Mouse (Mus musculus): Measurements from ENCODE around the gene Satb2. TPM values are rescaled to one million over a fixed set of nuclear protein-coding genes. Genes with fewer than 3 reads are reported as not detected.

The Satb2 gene
- polyA plus RNA-seq, 1 experiment: 1.8 TPM

DNA sequence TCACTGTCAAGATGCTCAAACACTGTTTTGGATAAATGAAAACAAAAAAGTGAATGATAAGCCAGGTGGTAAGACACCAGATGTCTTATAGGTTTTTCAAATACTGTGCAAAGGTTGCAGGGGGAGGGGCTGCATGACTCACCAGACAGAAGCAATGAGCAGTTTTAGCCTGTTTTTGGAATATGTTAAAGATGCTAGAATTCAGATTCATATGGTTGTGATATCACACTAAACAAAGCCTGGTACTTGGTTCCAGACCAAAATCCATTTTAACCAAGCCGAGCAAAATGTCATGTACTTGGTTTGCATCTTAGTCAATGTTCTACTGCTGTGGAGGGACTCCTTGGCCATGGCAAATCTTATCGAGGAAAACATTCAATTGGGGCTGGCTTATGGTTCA is 227.8 kb downstream of the Satb2 start:
- Histone ChIP-seq H3K36me3 (ENCODE audit: control insufficient read depth, insufficient read depth) (no peaks in the 10 kb centered on the region), H3K27me3 (ENCODE audit: control insufficient read depth, insufficient read depth, insufficient read length) (no peaks in the 10 kb centered on the region), H3K4me3 (no peak overlapping the region), H3ac (ENCODE audit: control insufficient read depth, insufficient read length) (no peak overlapping the region), H3K79me2 (ENCODE audit: control insufficient read depth, insufficient read depth) (no peaks in the 10 kb centered on the region), H3K4me2 (ENCODE audit: low read depth) (no peak overlapping the region)
- TF ChIP-seq POLR2A (IDR thresholded peaks at IDR 0.05; ENCODE audit: insufficient read length, low read depth): no peak
- no peak for TF ChIP-seq CEBPB (IDR thresholded peaks at IDR 0.05; ENCODE audit: insufficient read depth, poor library complexity, severe bottlenecking)
- no peak for TF ChIP-seq TCF3 (IDR thresholded peaks at IDR 0.05; ENCODE audit: insufficient read length, low read depth)
- TF ChIP-seq POLR2AphosphoS2 (IDR thresholded peaks at IDR 0.05; ENCODE audit: insufficient read length, low read depth): no peak
- TF ChIP-seq MAX (IDR thresholded peaks at IDR 0.05; ENCODE audit: low read depth): no peak
- TF ChIP-seq TCF12 (IDR thresholded peaks at IDR 0.05; ENCODE audit: insufficient read depth, poor library complexity, severe bottlenecking): no peak
- no peak for TF ChIP-seq USF1 (IDR thresholded peaks at IDR 0.05; ENCODE audit: low read depth)

DNA sequence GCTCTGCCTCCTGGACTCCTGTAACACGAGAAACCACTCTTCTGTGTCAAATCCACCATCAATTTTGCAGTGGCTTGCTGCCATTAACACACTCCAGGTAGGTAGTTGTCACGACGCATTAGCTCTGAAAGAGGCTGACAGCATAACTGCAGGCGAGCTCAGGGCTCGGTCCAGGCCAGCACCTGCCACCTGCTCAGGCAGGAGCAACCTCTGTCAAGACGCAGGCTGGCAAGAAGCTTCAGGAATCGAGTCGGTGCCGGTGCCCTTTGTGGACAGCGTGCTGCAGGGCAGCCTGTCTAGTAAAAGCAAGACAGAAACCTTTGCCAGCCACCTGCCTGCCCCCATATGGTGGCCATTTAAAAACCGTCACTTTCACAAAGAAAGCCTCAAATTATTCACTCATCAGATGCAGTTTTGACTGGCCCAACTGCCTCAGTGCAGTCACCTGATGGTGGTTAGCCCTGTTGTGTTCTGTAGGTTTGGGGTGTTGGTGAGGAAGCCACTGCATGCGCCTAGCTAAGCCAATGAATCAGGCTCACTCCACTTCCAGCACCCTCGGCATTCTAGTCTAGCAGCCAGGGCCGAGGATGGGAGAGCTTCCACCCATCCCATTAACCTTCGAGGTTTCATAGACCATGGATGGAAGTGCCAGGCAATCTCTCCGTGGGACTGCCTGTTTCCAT is 228.7 kb downstream of the Satb2 start:
- Histone ChIP-seq H3K4me3 (no peak overlapping the region), H3K27me3 (ENCODE audit: control insufficient read depth, insufficient read depth, insufficient read length) (no peaks in the 10 kb centered on the region), H3K79me2 (ENCODE audit: control insufficient read depth, insufficient read depth) (no peaks in the 10 kb centered on the region), H3K36me3 (ENCODE audit: control insufficient read depth, insufficient read depth) (no peaks in the 10 kb centered on the region), H3K4me2 (ENCODE audit: low read depth) (no peak overlapping the region), H3ac (ENCODE audit: control insufficient read depth, insufficient read length) (no peak overlapping the region)
- TF ChIP-seq POLR2A (IDR thresholded peaks at IDR 0.05; ENCODE audit: insufficient read length, low read depth): no peak
- TF ChIP-seq E2F4 (IDR thresholded peaks at IDR 0.05; ENCODE audit: insufficient read depth): no peak
- TF ChIP-seq MYOG (IDR thresholded peaks at IDR 0.05; ENCODE audit: control insufficient read depth in 1 of 3, insufficient read depth in 1 of 3, insufficient read length in 2 of 3, low read depth in 2 of 3): no peak
- TF ChIP-seq CEBPB (IDR thresholded peaks at IDR 0.05; ENCODE audit: insufficient read depth, poor library complexity, severe bottlenecking): no peak
- TF ChIP-seq TCF12 (IDR thresholded peaks at IDR 0.05; ENCODE audit: insufficient read depth, poor library complexity, severe bottlenecking): no peak
- no peak for TF ChIP-seq MYOD1 (IDR thresholded peaks at IDR 0.05; ENCODE audit: control insufficient read depth in 1 of 3, insufficient read length in 2 of 3, low read depth in 2 of 3)
- TF ChIP-seq TCF3 (IDR thresholded peaks at IDR 0.05; ENCODE audit: insufficient read length, low read depth): no peak
- no peak for TF ChIP-seq MAX (IDR thresholded peaks at IDR 0.05; ENCODE audit: low read depth)
- no peak for TF ChIP-seq SRF (IDR thresholded peaks at IDR 0.05; ENCODE audit: control insufficient read depth, insufficient read length, low read depth)
- TF ChIP-seq USF1 (IDR thresholded peaks at IDR 0.05; ENCODE audit: low read depth): no peak

DNA sequence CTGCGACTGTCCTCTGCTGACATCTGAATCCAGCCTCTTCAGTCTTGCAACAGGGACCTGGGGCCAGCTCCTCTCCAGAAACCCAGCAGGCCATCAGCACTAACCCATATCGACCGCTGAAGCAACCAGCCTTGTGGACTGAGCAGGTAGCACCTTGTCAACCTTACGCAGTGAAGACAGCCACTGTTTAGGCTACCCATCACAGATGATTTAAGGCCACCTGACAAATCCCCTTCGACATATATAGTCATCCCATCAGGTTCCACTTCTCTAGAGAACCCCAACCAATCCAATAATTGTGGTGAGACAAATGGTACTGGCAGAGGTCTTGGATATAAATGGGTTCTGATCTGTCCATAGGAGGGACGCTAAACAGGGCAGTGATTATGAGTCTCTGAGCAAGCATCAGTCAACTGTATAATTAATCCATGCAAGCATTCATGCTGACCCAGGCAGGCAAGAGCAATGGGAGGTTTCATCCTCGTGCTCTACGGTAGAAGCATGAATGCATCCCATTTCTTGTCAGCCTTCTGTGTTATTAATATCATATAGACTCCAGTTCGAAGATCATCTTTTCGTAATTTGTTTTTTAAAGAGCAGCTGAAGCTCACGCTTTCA is 229.5 kb downstream of the Satb2 start:
- no peaks in the 10 kb centered on the region for H3K79me2 ChIP-seq (ENCODE audit: control insufficient read depth, insufficient read depth)
- H3K4me2 ChIP-seq (ENCODE audit: low read depth): no peak overlapping the region
- no peaks in the 10 kb centered on the region for H3K27me3 ChIP-seq (ENCODE audit: control insufficient read depth, insufficient read depth, insufficient read length)
- no peak overlapping the region for H3K4me3 ChIP-seq
- no peaks in the 10 kb centered on the region for H3K36me3 ChIP-seq (ENCODE audit: control insufficient read depth, insufficient read depth)
- TF ChIP-seq E2F4 (IDR thresholded peaks at IDR 0.05; ENCODE audit: insufficient read depth) (no peak), USF1 (IDR thresholded peaks at IDR 0.05; ENCODE audit: low read depth) (no peak), POLR2AphosphoS2 (IDR thresholded peaks at IDR 0.05; ENCODE audit: insufficient read length, low read depth) (no peak), MYOG (IDR thresholded peaks at IDR 0.05; ENCODE audit: control insufficient read depth in 1 of 3, insufficient read depth in 1 of 3, insufficient read length in 2 of 3, low read depth in 2 of 3) (no peak), CEBPB (IDR thresholded peaks at IDR 0.05; ENCODE audit: insufficient read depth, poor library complexity, severe bottlenecking) (no peak), MAX (IDR thresholded peaks at IDR 0.05; ENCODE audit: low read depth) (no peak), REST (IDR thresholded peaks at IDR 0.05; ENCODE audit: insufficient read depth, insufficient read length) (no peak), TCF3 (IDR thresholded peaks at IDR 0.05; ENCODE audit: insufficient read length, low read depth) (no peak), TCF12 (IDR thresholded peaks at IDR 0.05; ENCODE audit: insufficient read depth, poor library complexity, severe bottlenecking) (no peak), MYOD1 (IDR thresholded peaks at IDR 0.05; ENCODE audit: control insufficient read depth in 1 of 3, insufficient read length in 2 of 3, low read depth in 2 of 3) (no peak), POLR2A (IDR thresholded peaks at IDR 0.05; ENCODE audit: insufficient read length, low read depth) (no peak), SRF (IDR thresholded peaks at IDR 0.05; ENCODE audit: control insufficient read depth, insufficient read length, low read depth) (no peak)
- no peak overlapping the region for H3ac ChIP-seq (ENCODE audit: control insufficient read depth, insufficient read length)
